Mouse (Mus musculus) mature B cell (primary cell): ENCODE measurements around the gene Ctnnbl1.

Experiments
- in situ Hi-C: fragments of 300-500 bp; cut with MboI; formaldehyde crosslinking; loops from 2 replicates; pipeline ENCODE4 v1.14.3; 2019

The Ctnnbl1 gene

DNA sequence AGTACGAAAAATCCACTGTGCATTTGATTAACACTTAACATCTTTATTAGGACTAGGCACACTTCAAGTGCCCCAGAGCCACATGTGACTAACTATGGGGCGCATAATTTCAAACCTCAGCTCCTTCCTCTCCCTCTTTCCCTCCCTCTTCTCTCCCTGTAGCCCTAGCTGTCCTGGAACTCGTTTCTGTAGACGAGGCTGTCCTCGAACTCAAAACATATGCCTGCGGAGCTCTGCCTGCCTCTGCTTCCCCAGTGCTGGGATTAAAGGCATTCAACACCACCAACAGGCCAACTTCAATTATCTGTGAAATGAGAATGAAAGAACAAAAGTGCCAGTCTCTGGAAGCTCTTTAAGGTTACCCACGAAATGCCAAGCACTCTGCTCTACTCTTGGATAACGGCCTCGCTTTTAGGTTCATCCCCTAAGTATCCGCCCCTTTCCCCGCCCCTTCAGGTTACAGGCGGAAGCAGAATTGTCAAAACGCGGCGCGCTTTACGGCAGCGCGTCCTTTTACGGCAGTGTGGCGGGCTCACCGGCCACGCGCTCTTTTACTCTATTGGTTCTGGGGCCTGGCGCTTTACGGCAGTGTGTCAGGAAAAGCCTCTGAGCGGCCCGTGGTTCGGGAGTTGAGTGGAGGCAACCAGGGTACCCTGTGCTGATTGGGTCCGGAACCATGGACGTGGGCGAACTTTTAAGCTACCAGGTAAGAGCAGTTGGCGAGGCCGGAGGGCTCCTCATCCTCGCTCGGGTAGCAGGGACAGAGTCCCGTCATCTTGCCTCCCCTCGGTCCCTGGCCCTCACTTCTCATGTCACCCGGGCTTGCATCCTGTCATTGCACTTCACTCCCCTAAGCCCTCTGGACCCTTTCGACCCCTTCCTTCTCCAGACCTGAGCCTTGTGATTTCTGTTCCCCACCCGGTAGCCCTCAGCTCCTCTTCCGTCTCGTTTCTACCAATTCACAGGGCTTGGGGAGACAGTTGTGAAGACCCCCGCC is at the start of gene Ctnnbl1:
Gene Ctnnbl1 (plus strand): TSS at position 548 of the 997 bp plus-strand sequence.
- in situ Hi-C loops, result no loop called here

DNA sequence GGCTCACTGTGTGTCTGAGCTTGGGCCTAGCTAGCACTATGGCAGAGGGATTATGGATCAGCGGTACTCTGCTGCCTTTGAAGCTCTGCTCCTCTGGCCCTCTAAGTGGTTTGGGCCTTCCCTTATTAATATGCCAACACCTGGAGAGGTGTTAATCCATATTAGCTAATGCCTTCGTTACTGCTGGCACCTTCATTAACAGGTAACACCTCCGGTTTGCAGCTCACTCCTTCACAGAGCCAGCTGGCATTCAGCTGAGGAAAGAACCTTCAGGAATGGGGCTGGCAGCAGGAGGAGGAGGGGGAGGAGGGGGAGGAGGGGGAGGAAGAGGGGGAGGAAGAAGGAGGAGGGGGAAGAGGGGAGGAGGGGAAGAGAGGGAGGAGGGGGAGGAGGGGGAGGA is 49.7 kb upstream of the Ctnnbl1 start:
- in situ Hi-C loops, result no loop called here

DNA sequence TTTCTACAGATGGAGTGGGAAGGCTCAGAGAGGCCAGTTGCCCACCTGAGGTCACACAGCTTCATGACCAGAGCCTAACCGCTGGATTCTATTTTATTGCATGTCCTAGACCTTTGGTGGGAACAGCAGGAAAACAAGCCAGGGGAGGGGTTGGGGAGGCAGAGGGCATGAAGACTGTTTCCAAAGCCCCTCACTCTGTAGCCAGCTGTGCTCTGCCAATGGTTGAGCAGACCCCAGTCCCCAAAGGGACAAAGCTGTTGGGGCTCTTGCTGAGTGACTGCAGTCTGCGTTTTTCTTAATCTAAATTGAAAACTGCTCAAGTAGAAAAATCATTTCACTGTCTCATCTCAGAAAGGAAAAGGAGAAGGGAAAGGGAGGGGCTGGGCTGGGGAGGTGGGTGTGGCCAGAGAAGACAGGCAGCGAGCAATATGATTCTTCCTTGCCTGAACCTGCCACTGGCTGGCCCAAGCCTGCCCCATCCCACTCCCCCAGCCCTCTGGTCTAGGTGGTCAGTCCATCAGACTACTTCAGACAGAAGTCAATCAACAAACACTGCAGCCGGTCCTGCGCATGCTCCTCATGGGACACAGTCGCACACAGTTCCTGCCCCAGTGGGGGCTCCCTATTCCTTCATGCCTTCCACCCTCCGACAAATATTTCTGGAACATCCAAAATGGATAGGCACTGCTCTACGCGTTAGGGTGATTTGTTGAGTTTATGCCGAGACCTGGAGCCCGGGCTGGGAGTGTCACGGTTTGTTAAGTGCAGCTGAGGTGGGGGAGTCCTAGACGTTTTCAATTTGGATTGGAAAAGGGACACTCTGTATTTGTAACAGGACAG is 45.7 kb upstream of the Ctnnbl1 start:
- in situ Hi-C loops, result no loop called here

DNA sequence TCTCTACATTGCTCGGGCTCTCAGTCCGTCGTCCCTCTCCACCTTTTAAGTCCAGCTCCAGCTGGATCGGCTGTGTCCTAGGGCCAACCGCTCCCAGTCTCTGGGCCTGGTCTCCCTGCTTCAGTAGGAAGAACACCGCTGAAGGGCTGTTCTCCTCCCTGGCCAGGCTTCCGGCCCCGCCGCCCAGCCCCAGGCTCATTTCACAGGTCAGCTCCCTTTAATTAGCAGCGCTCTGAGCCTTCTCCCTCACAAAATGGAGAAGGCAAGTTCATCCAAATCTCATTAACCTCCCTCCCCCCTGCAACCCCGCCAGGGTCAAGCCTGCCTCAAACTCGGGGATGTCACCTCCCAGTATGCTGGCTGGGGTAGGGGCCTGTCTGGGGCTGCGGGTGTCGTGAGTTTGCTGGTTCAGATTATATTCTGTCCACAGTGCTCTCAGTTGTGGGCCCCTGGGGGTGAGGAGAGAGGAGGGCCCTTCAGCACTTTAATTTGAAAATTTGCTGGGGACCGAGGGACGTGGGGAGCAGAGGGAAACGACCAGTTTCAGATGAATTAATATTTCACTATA is 44.8 kb upstream of the Ctnnbl1 start:
- in situ Hi-C loops, result no loop called here

DNA sequence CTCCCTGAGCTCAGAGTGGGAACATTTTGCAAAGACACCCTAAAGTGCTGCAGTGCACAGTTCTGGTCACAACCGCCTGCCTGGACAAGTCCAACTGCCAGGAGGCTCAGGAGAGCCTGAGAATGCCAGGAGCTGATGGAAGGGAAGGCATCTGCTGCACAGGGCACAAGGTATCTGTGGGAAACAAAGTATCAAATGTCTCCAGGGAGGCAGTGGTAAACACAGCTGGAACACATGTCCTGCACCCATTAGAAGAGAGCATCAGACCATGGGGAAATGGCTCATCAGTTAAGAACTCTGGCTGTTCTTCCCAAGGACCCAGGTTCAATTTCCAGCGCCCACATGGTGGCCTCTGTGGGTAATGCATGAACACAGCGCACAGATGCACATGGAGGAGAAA is 43.6 kb upstream of the Ctnnbl1 start:
- in situ Hi-C loops, result no loop called here

DNA sequence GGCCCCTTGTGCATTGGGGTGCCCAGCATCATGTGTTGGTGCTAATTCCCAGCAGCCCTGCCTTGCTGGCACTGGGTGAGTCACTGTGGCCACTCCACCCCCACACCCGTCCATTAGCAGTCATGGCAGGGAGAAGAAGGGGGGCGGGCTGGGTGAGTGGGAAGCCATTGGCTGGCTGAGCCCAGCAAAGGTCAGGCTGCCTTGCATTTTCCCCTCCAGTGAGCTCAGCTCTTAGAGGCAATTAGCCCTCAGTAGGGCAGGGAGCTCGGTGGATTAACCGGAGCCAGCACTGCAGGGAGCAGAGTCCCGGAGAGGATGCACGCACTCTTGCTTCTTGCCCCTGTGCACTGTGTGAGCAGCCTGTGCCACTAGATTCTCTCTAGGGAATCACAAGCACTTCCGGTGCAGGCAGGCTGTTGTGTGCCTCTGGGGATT is 40.9 kb upstream of the Ctnnbl1 start:
- in situ Hi-C loops, result no loop called here

DNA sequence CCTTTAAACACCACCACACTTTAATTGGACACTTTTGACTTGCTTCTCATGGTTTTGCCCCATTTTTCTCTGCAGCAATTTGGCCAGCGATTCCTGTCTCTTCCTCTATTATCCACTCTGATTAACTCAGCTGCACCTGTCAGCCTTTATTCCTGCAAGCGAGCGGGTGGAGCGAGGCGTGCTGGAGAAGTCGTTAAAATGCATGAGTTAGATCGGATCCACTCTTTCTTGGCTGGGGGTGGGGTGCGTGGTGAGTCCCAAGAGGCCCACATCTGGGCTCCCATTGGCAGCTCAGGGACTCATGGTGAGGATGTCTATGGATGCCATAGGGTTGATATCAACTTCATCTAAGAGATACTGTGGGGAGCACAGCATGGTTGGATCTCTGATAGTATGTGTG is 34.0 kb upstream of the Ctnnbl1 start:
- in situ Hi-C loops, result no loop called here

DNA sequence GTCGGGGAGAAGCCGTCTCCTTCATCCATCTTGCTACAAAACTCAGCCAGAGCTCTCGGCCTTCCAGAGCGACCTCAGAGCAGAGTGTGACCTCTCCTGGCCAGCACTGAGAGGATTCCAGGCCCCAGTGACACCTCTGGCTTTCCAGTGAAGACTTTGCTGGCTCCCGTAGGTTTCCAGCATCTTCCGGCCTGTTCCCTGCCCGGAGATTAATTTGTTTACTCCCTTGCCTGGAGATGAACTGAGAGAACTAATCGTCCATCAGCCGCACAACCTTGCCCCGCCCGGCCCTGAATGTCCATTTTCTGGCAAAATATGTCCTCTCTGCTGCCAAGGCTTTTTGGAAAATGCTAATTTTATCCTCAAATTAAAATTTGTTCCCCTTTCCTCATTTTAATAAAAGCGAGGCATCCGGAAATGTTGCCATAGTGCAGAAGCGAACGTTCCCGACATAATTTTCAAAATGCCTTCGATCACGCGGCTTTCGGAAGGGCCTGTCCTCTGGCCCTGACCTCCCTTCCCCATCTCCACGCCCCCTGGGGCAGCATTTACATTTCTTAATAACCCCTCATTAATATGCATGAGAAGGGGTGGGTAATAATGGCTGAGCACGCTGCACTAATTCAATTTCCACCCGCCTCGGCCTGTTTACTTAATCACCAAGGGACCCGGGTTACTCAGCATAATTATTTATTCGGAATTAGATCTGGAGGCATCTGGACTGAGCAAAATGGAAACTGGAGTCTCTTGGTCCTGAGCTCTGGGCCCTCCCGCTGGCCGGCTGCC is 32.0 kb upstream of the Ctnnbl1 start:
- in situ Hi-C loops, result no loop called here

DNA sequence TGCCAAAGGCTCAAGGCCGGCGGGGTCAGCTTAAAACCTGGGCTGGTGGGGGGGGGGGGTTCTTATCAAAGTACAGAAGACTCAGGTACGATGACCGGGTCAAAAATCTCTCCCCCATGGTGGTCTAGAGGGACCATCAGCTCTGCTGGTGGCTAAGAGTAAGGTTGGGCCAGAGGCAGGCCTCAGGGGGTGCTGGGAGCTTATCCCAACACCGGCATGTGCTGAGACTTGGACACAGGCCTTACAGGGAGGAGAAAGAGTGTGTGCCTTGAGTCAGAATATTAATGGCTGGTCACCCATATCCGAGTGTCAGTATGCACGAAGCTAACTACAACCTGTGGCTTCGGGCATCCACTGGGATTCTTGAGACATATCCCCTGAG is 31.4 kb upstream of the Ctnnbl1 start:
- in situ Hi-C loops, result no loop called here

DNA sequence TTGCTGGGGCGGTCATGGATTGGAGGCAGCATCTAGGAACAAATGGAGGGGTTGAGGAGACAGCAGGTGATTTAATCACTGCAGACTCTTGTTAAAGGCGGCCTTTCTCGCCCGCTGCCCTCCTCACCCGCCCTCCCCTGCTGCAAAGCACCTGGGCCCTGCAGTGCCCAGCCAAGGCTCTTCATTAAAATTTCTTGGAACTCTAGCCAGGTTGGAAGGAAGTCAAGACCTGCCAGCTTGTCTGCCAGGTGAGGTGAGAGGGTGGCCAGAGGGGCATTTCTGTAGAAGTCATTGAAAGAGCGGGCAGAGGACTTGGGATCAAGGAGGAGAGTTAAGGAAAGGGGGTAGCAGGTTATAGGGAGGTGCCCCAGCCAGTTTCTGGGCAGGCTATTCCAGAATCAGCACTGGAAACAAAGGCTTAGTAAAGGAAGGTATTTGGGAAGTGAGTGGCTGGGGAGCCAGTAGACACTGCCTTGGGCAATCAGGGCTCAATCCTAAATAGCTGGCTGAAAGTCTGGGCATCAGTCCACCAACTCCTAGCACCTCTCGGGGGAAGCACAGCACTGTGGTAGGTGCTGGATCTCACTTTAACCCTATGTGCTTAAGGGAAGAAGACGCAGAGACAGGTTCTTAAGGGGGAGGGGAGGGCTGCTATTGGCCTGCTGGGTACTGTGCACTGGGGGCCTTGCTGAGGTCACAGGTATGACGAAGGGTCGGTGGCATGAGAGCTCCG is 29.8 kb upstream of the Ctnnbl1 start:
- in situ Hi-C loops, result no loop called here

DNA sequence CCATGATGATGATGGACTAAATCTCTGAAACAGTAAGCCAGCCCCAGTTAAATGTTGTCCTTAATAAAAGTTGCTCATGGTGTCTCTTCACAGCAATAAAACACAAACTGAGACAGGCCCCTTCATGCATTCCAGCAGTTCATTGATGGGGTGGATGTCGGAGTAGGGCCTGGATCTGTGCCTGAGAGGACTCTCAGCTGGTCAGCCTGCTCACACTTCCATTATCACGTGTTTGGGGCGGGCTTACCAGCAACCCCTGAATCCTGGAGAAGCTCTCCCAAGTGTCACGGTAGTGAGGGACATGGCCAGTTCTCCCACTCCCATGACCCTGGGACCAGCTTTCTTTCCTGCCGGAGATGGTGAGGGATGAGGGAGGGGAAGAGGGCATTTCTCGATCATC is 24.5 kb upstream of the Ctnnbl1 start:
- in situ Hi-C loops, result no loop called here

DNA sequence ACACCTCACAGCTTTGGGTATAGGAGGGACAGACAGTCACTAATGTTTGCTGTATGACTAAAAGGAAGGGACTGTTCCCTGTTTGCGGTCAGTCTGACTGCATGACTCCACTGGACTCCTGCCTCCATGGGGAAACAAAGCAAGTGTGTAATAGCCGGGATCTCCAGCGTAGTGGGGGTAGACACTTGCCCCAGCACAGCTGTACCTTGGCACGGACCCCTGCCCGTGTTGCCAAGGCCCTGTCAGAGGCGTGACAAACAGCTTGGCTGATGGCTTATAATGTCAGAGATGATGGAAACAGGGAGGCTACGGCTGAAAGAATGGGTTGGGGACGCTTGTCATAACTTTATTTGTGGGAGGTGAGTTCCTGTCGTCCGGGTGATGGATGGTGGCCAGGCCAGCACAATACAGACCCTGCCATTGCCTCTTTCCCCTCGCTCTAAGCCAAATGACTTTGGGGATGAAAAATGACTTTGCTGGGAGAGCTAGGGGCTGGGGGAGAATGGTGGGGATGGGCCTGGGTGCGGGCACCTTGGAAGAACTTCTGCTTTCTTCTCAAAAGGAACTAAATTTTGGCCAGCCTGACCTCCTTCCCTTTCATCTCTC is 21.5 kb upstream of the Ctnnbl1 start:
- in situ Hi-C loops, result no loop called here

DNA sequence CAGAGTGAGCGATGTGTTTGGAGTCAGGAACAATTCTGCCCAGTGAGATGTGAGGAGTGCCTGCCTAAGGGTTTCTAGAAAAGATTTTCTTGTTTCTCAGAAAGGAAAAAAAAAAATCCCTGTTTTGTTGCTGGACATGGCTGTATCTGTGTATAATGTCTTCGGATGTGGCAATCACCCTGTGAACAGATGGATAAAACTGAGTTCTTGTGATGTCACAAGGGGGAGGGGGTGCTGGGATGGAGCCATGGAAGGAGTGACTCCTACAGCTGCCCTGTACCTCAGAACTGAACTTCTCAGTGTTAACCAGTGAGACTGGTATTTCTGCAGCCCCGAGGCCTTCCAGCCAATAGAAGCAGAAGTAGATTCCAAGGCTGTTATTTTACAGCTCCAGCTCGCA is 18.8 kb upstream of the Ctnnbl1 start:
- in situ Hi-C loops, result no loop called here

DNA sequence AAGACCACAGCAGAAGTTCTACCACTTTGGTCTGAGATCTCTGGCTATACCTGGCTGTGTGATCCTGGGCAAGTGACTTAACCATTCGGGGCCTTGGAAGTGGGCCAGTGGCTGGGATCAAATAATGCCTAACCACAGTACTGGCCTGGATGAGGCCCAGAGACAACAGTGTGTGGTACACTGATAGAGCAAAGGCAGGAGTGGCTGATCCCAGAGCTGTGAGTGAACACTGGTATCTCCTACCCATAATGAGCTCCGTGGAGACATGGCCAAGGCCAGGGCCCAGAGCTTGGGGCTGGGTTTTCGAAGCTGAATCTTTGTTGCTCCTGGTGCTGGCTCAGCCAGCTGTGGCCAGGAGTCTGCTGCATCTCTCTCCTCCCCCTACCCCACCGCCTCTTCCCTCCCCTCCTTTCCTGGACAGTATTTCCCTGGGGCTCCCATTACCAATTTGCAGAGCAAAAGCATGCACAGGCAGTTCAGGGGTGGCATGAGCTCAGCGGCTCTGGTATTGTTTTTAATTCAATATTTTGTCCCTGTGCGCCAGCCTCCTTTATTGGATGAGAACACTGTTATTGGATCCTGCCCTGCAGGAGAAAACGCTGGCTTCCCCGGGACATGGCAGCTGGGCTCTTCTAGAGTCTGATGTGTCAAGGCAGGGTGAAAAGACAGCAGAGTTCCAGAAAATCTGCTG is 13.2 kb upstream of the Ctnnbl1 start:
- in situ Hi-C loops, result no loop called here

DNA sequence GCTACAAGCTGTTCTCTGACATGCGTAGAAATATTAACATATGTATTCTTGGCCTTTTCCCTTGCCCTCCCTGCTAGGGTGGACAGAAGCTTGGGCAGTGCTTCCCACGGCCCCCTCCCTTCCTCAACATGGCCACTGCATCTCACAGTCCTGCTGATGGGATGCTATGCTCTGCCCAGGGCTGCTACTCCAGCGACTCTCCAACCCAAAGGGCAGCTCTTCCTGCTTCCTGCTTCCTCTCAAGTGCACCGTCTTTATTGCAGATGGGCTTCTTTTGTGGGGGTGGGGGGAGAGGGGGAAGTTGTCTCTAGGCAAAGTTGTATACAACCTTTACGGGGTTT is 12.7 kb upstream of the Ctnnbl1 start:
- in situ Hi-C loops, result no loop called here

DNA sequence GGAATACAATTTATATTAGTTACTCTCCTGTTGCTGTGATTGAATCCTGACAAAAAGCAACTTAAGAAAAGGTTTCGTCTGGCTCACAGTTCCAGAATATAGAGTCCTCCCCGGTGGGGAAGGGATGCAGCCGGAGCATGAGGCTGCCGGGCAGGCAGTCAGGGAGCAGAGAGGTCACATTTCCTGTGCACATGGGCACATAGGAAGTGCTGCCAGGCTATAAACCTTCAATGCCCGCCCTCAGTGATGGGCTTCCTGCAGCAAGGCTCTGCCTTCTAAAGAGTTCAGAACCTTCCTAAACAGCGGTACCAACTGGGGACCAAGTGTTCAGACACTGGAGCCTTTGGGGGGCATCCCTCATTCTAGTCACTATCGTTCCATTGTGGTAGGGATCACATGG is 7.4 kb downstream of the Ctnnbl1 start:
- in situ Hi-C loops, result no loop called here

DNA sequence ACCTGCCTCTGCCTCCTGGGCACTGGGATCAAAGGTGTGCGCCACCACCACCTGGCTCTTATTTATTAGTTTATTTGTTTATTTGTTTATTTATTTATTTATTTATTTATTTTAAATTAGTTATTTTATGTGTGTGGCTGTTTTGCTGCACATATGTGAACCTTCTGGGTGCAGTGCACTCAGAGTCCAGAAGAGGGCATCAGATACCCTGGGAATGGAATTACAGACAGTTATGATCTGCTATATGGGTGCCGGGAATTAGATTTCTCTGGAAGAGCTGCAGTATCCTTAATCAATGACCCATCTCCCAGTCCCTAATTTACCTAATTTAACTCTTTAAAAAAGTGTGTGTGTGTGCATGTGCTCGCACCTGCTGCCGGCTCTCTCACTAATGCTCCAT is 8.5 kb downstream of the Ctnnbl1 start:
- in situ Hi-C loops, result no loop called here

DNA sequence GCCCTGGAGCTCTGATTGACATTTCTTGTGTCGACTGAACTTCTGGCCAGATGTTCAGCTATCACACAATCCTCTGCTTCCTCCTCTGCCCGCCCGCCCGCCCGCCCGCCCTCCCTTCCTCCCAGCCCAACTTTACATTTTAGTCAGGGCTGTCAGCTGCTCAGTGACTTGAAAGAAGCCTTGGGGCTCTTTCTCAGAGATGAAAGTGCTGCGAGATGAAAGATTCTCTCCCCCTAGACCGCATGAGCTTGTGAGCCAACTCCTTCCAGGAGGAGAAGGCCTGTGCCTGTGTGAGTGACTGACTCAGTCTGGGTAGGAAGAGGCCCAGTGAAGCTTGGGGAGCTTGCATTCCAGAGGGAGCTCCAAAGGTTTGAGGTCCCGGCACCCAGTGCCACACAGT is 9.4 kb downstream of the Ctnnbl1 start:
- in situ Hi-C loops, result no loop called here

DNA sequence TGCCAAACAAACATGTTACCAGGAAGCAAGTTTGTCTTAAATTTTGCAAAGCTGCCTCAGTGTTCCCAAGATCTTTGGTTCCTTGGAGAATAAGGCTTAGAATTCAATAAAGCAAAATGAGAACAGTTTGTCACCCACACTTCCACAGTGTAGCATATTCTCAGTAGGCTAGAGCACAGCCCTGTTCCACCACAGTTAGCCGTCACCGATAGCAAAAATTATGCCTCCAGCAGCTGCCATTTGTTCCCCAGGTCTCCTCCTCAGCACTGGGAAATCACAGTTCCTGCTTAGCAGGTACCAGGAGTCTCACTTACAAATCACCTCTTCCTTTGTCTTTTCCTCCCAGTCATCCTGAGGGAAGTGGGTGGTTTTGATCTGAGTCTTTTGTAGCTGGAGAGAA is 10.8 kb downstream of the Ctnnbl1 start:
- in situ Hi-C loops, result no loop called here

DNA sequence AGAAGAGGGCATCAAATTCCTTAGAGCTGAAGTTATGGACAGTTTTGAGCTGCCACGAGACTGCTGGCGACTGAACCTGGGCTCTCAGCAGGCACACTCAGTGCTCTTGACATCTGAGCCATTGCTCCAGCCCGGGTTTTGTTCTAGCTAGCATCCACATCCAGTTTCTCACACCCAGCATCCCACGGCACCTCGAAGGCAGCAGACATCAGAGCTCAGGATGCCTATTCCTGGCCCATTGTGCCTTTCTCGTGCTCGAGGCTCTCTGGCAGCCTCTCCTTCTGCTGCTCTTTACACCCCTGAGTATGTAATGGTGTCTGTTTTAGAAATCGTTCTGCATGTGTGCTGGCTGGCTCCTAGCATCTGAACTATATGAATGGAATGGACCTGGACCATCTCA is 13.3 kb downstream of the Ctnnbl1 start:
- in situ Hi-C loops, result no loop called here
